Mouse (Mus musculus) small intestine, adult 2 months (tissue): ENCODE measurements around the gene Cacna1c. TPM values are rescaled to one million over a fixed set of nuclear protein-coding genes. Genes with fewer than 3 reads are reported as not detected.

ENCODE experiments used
- H3K27ac ChIP-seq: fragments of 200-500 bp; 2 replicates; pipeline ENCODE4 v1.5.1; 2012; ENCODE audit warnings: low read depth, low read length, control low read depth, inconsistent platforms; ENCODE audit not compliant: insufficient read depth
- H3K27me3 ChIP-seq: fragments of 200-500 bp; 2 replicates; pipeline ENCODE4 v1.6.1; 2012; ENCODE audit warnings: mild to moderate bottlenecking, moderate library complexity, low read length, inconsistent platforms; ENCODE audit not compliant: control insufficient read depth, insufficient read depth
- H3K36me3 ChIP-seq: fragments of 200-500 bp; 2 replicates; pipeline ENCODE4 v1.6.1; 2012; ENCODE audit warnings: mild to moderate bottlenecking, low read length, control low read depth, inconsistent platforms; ENCODE audit not compliant: control insufficient read depth, insufficient read depth
- H3K4me1 ChIP-seq: fragments of 200-500 bp; 2 replicates; pipeline ENCODE4 v1.6.1; 2012; ENCODE audit warnings: low read length, inconsistent platforms, mixed read lengths; ENCODE audit not compliant: control insufficient read depth, insufficient read depth, insufficient read length
- H3K4me3 ChIP-seq: fragments of 200-500 bp; 2 replicates; pipeline ENCODE4 v1.5.1; 2012; ENCODE audit warnings: low read depth, mild to moderate bottlenecking, control low read depth, inconsistent platforms, low read length, moderate library complexity
- CTCF ChIP-seq: fragments of 200-500 bp; IDR thresholded peaks from 2 replicates; pipeline ENCODE4 v1.5.1; 2012; ENCODE audit warnings: low read depth, mild to moderate bottlenecking, control low read depth, inconsistent platforms, low read length, moderate library complexity, mixed read lengths; ENCODE audit not compliant: insufficient replicate concordance, insufficient read length; ENCODE audit errors: extremely low read depth
- POLR2A ChIP-seq: fragments of 200-500 bp; IDR thresholded peaks from 2 replicates; pipeline ENCODE4 v1.6.1; 2012; ENCODE audit warnings: low read depth, mild to moderate bottlenecking, control low read depth, inconsistent platforms, low read length, moderate library complexity
- WGBS: fragments of 180-500 bp; shearing (Covaris S2); methylation state at CpG from one replicate; pipeline ENCODE4 v1.1.7; 2018; 5-methylcytosine and 5-hydroxymethylcytosine counted together
- polyA plus RNA-seq: library from polyadenylated mRNA; depleted of rRNA; stranded (reverse); fragments of >200 nt; gene quantifications from 2 replicates; pipeline ENCODE4 v1.2.3, GENCODE M21; 2012

Cacna1c gene
- polyA plus RNA-seq, 1 experiment = 2.6 TPM

- TF ChIP-seq CTCF (no peak), POLR2A (no peak)
- H3K4me3 ChIP-seq = no peak overlapping the region
- H3K36me3 ChIP-seq = no peaks in the 10 kb centered on the region
- no peaks in the 10 kb centered on the region for H3K27me3 ChIP-seq
- H3K27ac ChIP-seq = no peak overlapping the region
- WGBS = 70% methylated on average over 6 of the region's 6 CpGs
- 0 out of 2 replicates have a peak, but pooled peaks cover 2% of the 10 kb centered on the region for H3K4me1 ChIP-seq
These were observed 351.0 kb downstream of the Cacna1c start for GRCm38 (mm10) chr6:118845180-118845579.

GRCm38 (mm10) chr6:118843566-118843965 is 352.7 kb downstream of the Cacna1c start:
- H3K27me3 ChIP-seq = no peaks in the 10 kb centered on the region
- H3K36me3 ChIP-seq = no peaks in the 10 kb centered on the region
- 87% methylated on average over 8 of the region's 8 CpGs for WGBS
- TF ChIP-seq POLR2A (no peak), CTCF (no peak)
- H3K4me3 ChIP-seq = no peak overlapping the region
- no peak overlapping the region for H3K27ac ChIP-seq
- 0 out of 2 replicates have a peak, but pooled peaks cover 2% of the 10 kb centered on the region for H3K4me1 ChIP-seq

GRCm38 (mm10) chr6:118841892-118842291 is 354.3 kb downstream of the Cacna1c start:
- Histone ChIP-seq H3K27ac (no peak overlapping the region), H3K4me3 (no peak overlapping the region), H3K27me3 (no peaks in the 10 kb centered on the region), H3K4me1 (0 out of 2 replicates have a peak, but pooled peaks cover 2% of the 10 kb centered on the region), H3K36me3 (no peaks in the 10 kb centered on the region)
- TF ChIP-seq POLR2A = no peak
- no peak for TF ChIP-seq CTCF
- 87% methylated on average over 2 of the region's 2 CpGs for WGBS

GRCm38 (mm10) chr6:118838919-118839915 is 357.0 kb downstream of the Cacna1c start:
- Histone ChIP-seq H3K36me3 (no peaks in the 10 kb centered on the region), H3K27me3 (no peaks in the 10 kb centered on the region), H3K4me1 (no peaks in the 10 kb centered on the region), H3K4me3 (no peak overlapping the region), H3K27ac (0 out of 2 replicates have a peak overlapping the region, but pooled peaks have one; percentile 1)
- 25% methylated on average over 14 of the region's 14 CpGs for WGBS
- TF ChIP-seq POLR2A = no peak
- no peak for TF ChIP-seq CTCF

GRCm38 (mm10) chr6:118836693-118837092 is 359.5 kb downstream of the Cacna1c start:
- no peak for TF ChIP-seq POLR2A
- no peak for TF ChIP-seq CTCF
- WGBS = 57% methylated on average over 7 of the region's 7 CpGs

GRCm38 (mm10) chr6:118834046-118834445 is 362.2 kb downstream of the Cacna1c start:
- H3K27ac ChIP-seq = no peak overlapping the region
- no peaks in the 10 kb centered on the region for H3K36me3 ChIP-seq
- H3K4me3 ChIP-seq = no peak overlapping the region
- WGBS = 61% methylated on average over 8 of the region's 8 CpGs
- H3K4me1 ChIP-seq = no peaks in the 10 kb centered on the region
- no peaks in the 10 kb centered on the region for H3K27me3 ChIP-seq
- no peak for TF ChIP-seq CTCF
- TF ChIP-seq POLR2A = no peak

More at GRCm38 (mm10) chr6:118836693-118837092, 359.5 kb downstream of the Cacna1c start:
- Histone ChIP-seq H3K36me3 (no peaks in the 10 kb centered on the region), H3K4me1 (no peaks in the 10 kb centered on the region), H3K27ac (no peak overlapping the region), H3K27me3 (no peaks in the 10 kb centered on the region), H3K4me3 (no peak overlapping the region)

- no peaks in the 10 kb centered on the region for H3K36me3 ChIP-seq
- no peak for TF ChIP-seq CTCF
- TF ChIP-seq POLR2A = no peak
- no peak overlapping the region for H3K27ac ChIP-seq
- no peaks in the 10 kb centered on the region for H3K4me1 ChIP-seq
- H3K27me3 ChIP-seq = no peaks in the 10 kb centered on the region
- H3K4me3 ChIP-seq = no peak overlapping the region
- WGBS = 66% methylated on average over 7 of the region's 7 CpGs
These were observed 363.2 kb downstream of the Cacna1c start for GRCm38 (mm10) chr6:118833049-118833448.
